Comparison of ENCODE assay signal across 10 mouse cellular contexts in the genomic region with DNA sequence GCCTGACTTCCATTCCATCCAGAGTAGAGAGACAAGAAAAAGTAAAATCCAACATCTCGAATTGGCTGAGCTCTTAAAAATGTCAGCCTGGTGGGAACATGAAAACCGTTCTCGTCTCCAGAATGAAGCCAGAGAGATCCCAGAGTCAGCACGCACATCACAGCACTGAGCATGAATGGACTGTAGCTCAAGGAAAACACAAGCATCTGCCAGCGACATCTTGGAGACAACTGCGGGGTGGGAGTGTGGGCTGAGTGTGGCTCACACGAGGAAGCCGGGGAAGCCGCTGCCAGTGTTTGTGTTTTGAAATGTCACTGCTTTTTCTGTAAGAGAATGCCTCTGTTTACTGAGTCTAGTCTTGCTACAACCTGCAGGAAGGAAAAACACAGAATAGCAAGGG. TPM values are rescaled to one million over a fixed set of nuclear protein-coding genes. Genes with fewer than 3 reads are reported as not detected.
DNase-seq lines count a peak whose midpoint lies in the region; ATAC-seq and TF ChIP-seq lines count a peak whose summit lies in the region.
"Had no signal": no experiment of that assay in that cellular context is flagged by ENCODE, and none has a peak within 500 bp of the region (broad histone marks: within the 10 kb centered on the region; RNA-seq: fewer than 3 reads in every experiment).

No protein-coding gene starts in this region.

- no peak for TF ChIP-seq CTCF in heart, adult 2 months (IDR thresholded peaks at IDR 0.05)
- TF ChIP-seq CTCF in lung, postnatal 0 days (IDR thresholded peaks at IDR 0.05), result no peak
- no peak for TF ChIP-seq CTCF in thymus, adult 2 months (IDR thresholded peaks at IDR 0.05; ENCODE audit: borderline replicate concordance, control insufficient read depth, extremely low read depth, insufficient read depth, low read length, poor library complexity)

- H3K36me3 ChIP-seq in heart, adult 2 months (ENCODE audit: control insufficient read depth, insufficient read depth, low read length), result peaks cover 14% of the 10 kb centered on the region
- H3K36me3 ChIP-seq in heart, embryonic 12.5 days, result no peaks in the 10 kb centered on the region
- H3K36me3 ChIP-seq in lung, postnatal 0 days (ENCODE audit: insufficient read depth, low read length), result no peaks in the 10 kb centered on the region
- no peaks in the 10 kb centered on the region for H3K36me3 ChIP-seq in thymus, adult 2 months (ENCODE audit: control insufficient read depth, insufficient read depth, low read length)
- H3K36me3 ChIP-seq: limb, embryonic 10.5 days had no signal

- no peak overlapping the region for H3K4me2 ChIP-seq in heart, embryonic 12.5 days
- no peak overlapping the region for H3K4me2 ChIP-seq in lung, postnatal 0 days (replicated peaks; ENCODE audit: low read depth, low read length)
- H3K4me2 ChIP-seq: embryonic facial prominence, embryonic 12.5 days had no signal

- H3K27ac ChIP-seq in heart, adult 2 months, result peak overlapping the region; percentile 61; the same call in 1 of the 2 replicates
- no peak overlapping the region for H3K27ac ChIP-seq in heart, embryonic 12.5 days (ENCODE audit: poor library complexity, severe bottlenecking)
- H3K27ac ChIP-seq in lung, postnatal 0 days (ENCODE audit: low read length), result peak overlapping the region; percentile 20; the same call in 1 of the 2 replicates
- no peak overlapping the region for H3K27ac ChIP-seq in thymus, adult 2 months (ENCODE audit: control insufficient read depth, insufficient read depth, low read length)
- H3K27ac ChIP-seq: embryonic facial prominence, embryonic 12.5 days; limb, embryonic 10.5 days had no signal

- peaks cover 41% of the 10 kb centered on the region for H3K4me1 ChIP-seq in heart, adult 2 months (ENCODE audit: control insufficient read depth, insufficient read depth, low read length)
- peaks cover 66% of the 10 kb centered on the region for H3K4me1 ChIP-seq in heart, embryonic 12.5 days (replicated peaks)
- peaks cover 27% of the 10 kb centered on the region for H3K4me1 ChIP-seq in lung, postnatal 0 days (ENCODE audit: insufficient read depth, low read depth, low read length)
- peaks cover 34% of the 10 kb centered on the region for H3K4me1 ChIP-seq in thymus, adult 2 months (replicated peaks; ENCODE audit: control insufficient read depth, insufficient read depth, low read length)

- no peaks in the 10 kb centered on the region for H3K27me3 ChIP-seq in heart, adult 2 months (ENCODE audit: control insufficient read depth, insufficient read depth, low read length)
- H3K27me3 ChIP-seq in heart, embryonic 12.5 days (replicated peaks), result no peaks in the 10 kb centered on the region
- no peaks in the 10 kb centered on the region for H3K27me3 ChIP-seq in lung, postnatal 0 days (replicated peaks; ENCODE audit: insufficient read depth, low read length)
- H3K27me3 ChIP-seq in thymus, adult 2 months (ENCODE audit: control insufficient read depth, insufficient read depth, low read length), result no peaks in the 10 kb centered on the region
- H3K27me3 ChIP-seq: embryonic facial prominence, embryonic 12.5 days had no signal

- WGBS in heart, adult 2 months, result 37% methylated on average over 9 of the region's 9 CpGs
- 68% methylated on average over 9 of the region's 9 CpGs for WGBS in heart, embryonic 12.5 days
- 36% methylated on average over 9 of the region's 9 CpGs for WGBS in lung, postnatal 0 days
- WGBS in thymus, adult 2 months, result 83% methylated on average over 9 of the region's 9 CpGs

- DNase-seq in heart, adult 2 months, result peak in 1 of 2 experiments; percentile 20
- DNase-seq in urinary bladder, postnatal 14 days (ENCODE audit: low spot score), result peak; percentile 32
- no peak for DNase-seq in urinary bladder, postnatal 25 days (ENCODE audit: low spot score)
- DNase-seq in lung, postnatal 0 days (ENCODE audit: low spot score), result peak; percentile 46
- peak; percentile 77 for DNase-seq in telencephalon, adult 2 months (ENCODE audit: low read depth, low spot score)
- no peak for DNase-seq in T-cell, adult 2 months (ENCODE audit: low spot score)
- DNase-seq in thymus, adult 2 months, result no peak

- no peak overlapping the region for H3K9ac ChIP-seq in heart, adult 2 months (ENCODE audit: low read depth, low read length)
- no peak overlapping the region for H3K9ac ChIP-seq in heart, embryonic 12.5 days
- H3K9ac ChIP-seq in lung, postnatal 0 days (replicated peaks; ENCODE audit: low read depth), result no peak overlapping the region
- H3K9ac ChIP-seq: embryonic facial prominence, embryonic 12.5 days had no signal

- intact Hi-C loops in heart, adult 2 months (cut with DNase I), result loop anchor here (1.0 kb wide), 1 partner anchor 12 kb away; no protein-coding TSS in a partner anchor

- no peak for TF ChIP-seq EP300 in heart, adult 2 months (IDR thresholded peaks at IDR 0.05; ENCODE audit: insufficient read depth, low read depth, low read length)
- TF ChIP-seq EP300 in lung, postnatal 0 days (IDR thresholded peaks at IDR 0.05), result no peak

- H3K4me3 ChIP-seq in heart, adult 2 months, result no peak overlapping the region
- no peak overlapping the region for H3K4me3 ChIP-seq in heart, embryonic 12.5 days
- no peak overlapping the region for H3K4me3 ChIP-seq in lung, postnatal 0 days (ENCODE audit: low read depth, low read length)
- H3K4me3 ChIP-seq in thymus, adult 2 months (ENCODE audit: control insufficient read depth, insufficient read depth, low read length), result no peak overlapping the region
- H3K4me3 ChIP-seq: embryonic facial prominence, embryonic 12.5 days; limb, embryonic 10.5 days had no signal

- H3K9me3 ChIP-seq in heart, embryonic 12.5 days (replicated peaks), result no peaks in the 10 kb centered on the region
- no peaks in the 10 kb centered on the region for H3K9me3 ChIP-seq in lung, postnatal 0 days (ENCODE audit: low read length)
- H3K9me3 ChIP-seq: embryonic facial prominence, embryonic 12.5 days; limb, embryonic 10.5 days had no signal

- H3K79me2 ChIP-seq in heart, adult 2 months (replicated peaks; ENCODE audit: control insufficient read depth, insufficient read depth, low read length), result peaks cover 8% of the 10 kb centered on the region

- ATAC-seq in heart, embryonic 12.5 days (ENCODE audit: insufficient number of reproducible peaks, low FRiP score), result no peak
- peak; percentile 22; the same call in 1 of the 2 replicates for ATAC-seq in lung, postnatal 0 days

- no peak for TF ChIP-seq POLR2A in heart, adult 2 months (IDR thresholded peaks at IDR 0.05; ENCODE audit: insufficient read depth, low read depth, low read length)
- TF ChIP-seq POLR2A in thymus, adult 2 months (IDR thresholded peaks at IDR 0.05; ENCODE audit: control insufficient read depth, extremely low read depth, insufficient read depth, low read length, poor library complexity), result no peak

RNA-seq across cellular contexts. Expression of a gene that starts 32.7 kb away (rescaled TPM):
- total RNA-seq in heart, adult 2 months (2021), result 10 to 100 TPM; 14.8 to 17.1 TPM
- 7.5 and 10.7 TPM in 2 replicates for polyA plus RNA-seq in heart, adult 2 months (2012; rRNA removed)
- 16.2 and 16.6 TPM in 2 replicates for polyA plus RNA-seq in heart, embryonic 12.5 days (2016; fragmentation: Nextera tagmentation; extraction: Ambion mirVana)
- polyA plus RNA-seq in lung, postnatal 0 days (2015; fragmentation: Nextera tagmentation; extraction: Ambion mirVana), result 13.5 and 15.3 TPM in 2 replicates
- 27.5 and 30.1 TPM in 2 replicates for polyA plus RNA-seq in thymus, adult 2 months (2012; rRNA removed)

Comparison
In these comparisons a context has a peak if more than half of its experiments do, and no peak if none do; other contexts are left out.
1. DNase-seq: peak in urinary bladder, postnatal 14 days (single experiment), lung, postnatal 0 days (single experiment) and telencephalon, adult 2 months (single experiment); none in urinary bladder, postnatal 25 days (single experiment), T-cell, adult 2 months (single experiment) and thymus, adult 2 months (single experiment).
2. H3K27ac ChIP-seq: peak in heart, adult 2 months (single experiment) and lung, postnatal 0 days (single experiment); none in heart, embryonic 12.5 days (single experiment) and thymus, adult 2 months (single experiment).